Mouse (Mus musculus) kidney, embryonic 14.5 days (tissue): ENCODE results near the gene Havcr1. TPM values are rescaled to one million over a fixed set of nuclear protein-coding genes. Genes with fewer than 3 reads are reported as not detected.
"Not testable (repeated sequence)": the region's sequence is repeated elsewhere in the genome, so short reads cannot be mapped to it uniquely, and the experiment has no call there.

Source experiments
- ATAC-seq: fragments of 200-750 bp; cut with Nextera tagmentation; 2 replicates; pipeline ENCODE4 v1.8.0; 2017; ENCODE audit warnings: moderate number of reproducible peaks, mild to moderate bottlenecking, moderate TSS enrichment, moderate library complexity; ENCODE audit not compliant: low FRiP score, low TSS enrichment
- H3K27ac ChIP-seq: fragments of 300-500 bp; sonication (generic); 2 replicates; pipeline ENCODE4 v1.5.1; 2014; ENCODE audit warnings: low read depth, mild to moderate bottlenecking, low read length, moderate library complexity, mixed read lengths
- H3K27me3 ChIP-seq: fragments of 300-500 bp; sonication (generic); 2 replicates; pipeline ENCODE4 v1.6.1; 2014; ENCODE audit warnings: mild to moderate bottlenecking, low read length; ENCODE audit not compliant: control insufficient read depth, insufficient read depth
- H3K36me3 ChIP-seq: fragments of 300-500 bp; sonication (generic); 2 replicates; pipeline ENCODE4 v1.6.1; 2014; ENCODE audit warnings: low read length, mixed read lengths; ENCODE audit not compliant: control insufficient read depth, insufficient read depth
- H3K4me1 ChIP-seq: fragments of 300-500 bp; sonication (generic); 2 replicates; pipeline ENCODE4 v1.6.1; 2014; ENCODE audit warnings: low read length, mixed read lengths; ENCODE audit not compliant: control insufficient read depth, insufficient read depth
- H3K4me2 ChIP-seq: fragments of 300-500 bp; sonication (generic); replicated peaks from 2 replicates; pipeline ENCODE4 v1.6.1; 2014; ENCODE audit warnings: low read depth, mild to moderate bottlenecking, low read length
- H3K4me3 ChIP-seq: fragments of 300-500 bp; sonication (generic); 2 replicates; pipeline ENCODE4 v1.5.1; 2014; ENCODE audit warnings: mild to moderate bottlenecking, low read length
- H3K9ac ChIP-seq: fragments of 300-500 bp; sonication (generic); 2 replicates; pipeline ENCODE4 v1.6.1; 2014; ENCODE audit warnings: low read depth, mild to moderate bottlenecking, low read length, moderate library complexity
- H3K9me3 ChIP-seq: fragments of 300-500 bp; sonication (generic); 2 replicates; pipeline ENCODE4 v1.6.1; 2016; ENCODE audit warnings: low read length; ENCODE audit not compliant: control insufficient read depth
- WGBS: fragments of 180-500 bp; shearing (Covaris S2); extraction: QIAGEN DNeasy Blood & Tissue Kit; methylation state at CpG from one replicate; pipeline ENCODE4 v1.1.7; 2014; 5-methylcytosine and 5-hydroxymethylcytosine counted together
- polyA plus RNA-seq: library from polyadenylated mRNA; unstranded; fragments of >200 nt; fragmentation: Nextera tagmentation; extraction: Ambion mirVana; gene quantifications from 2 replicates; pipeline ENCODE4 v1.2.1, GENCODE M21; 2014

Gene Havcr1
- 0.34 TPM in 1 of 2 replicates, not detected in the other for polyA plus RNA-seq

- not testable (repeated sequence) for H3K4me3 ChIP-seq, H3K4me2 ChIP-seq, H3K4me1 ChIP-seq, H3K36me3 ChIP-seq, H3K9ac ChIP-seq, H3K27me3 ChIP-seq, H3K9me3 ChIP-seq
- ATAC-seq: peak; percentile 63
- 0 out of 2 replicates have a peak within 1 kb of the TSS, but pooled peaks have one; percentile 42 for H3K27ac ChIP-seq
- 82% methylated on average over 1 of the region's 1 CpGs for WGBS
These were observed at the start of gene Havcr1 for GRCm38 (mm10) chr11:46735076-46735475. Gene Havcr1, plus strand, starts transcription at chr11:46735080.

GRCm38 (mm10) chr11:46690136-46690535 lies 44.7 kb upstream of the Havcr1 start:
- Histone ChIP-seq H3K36me3 (no peaks in the 10 kb centered on the region), H3K27me3 (no peaks in the 10 kb centered on the region), H3K9me3 (no peaks in the 10 kb centered on the region), H3K4me3 (no peak overlapping the region), H3K27ac (no peak overlapping the region), H3K4me1 (no peaks in the 10 kb centered on the region), H3K9ac (no peak overlapping the region), H3K4me2 (no peak overlapping the region)
- WGBS: 93% methylated on average over 2 of the region's 2 CpGs
- no peak for ATAC-seq

GRCm38 (mm10) chr11:46695849-46696248 lies 39.0 kb upstream of the Havcr1 start:
- not testable (repeated sequence) for H3K9ac ChIP-seq, H3K4me2 ChIP-seq, H3K4me1 ChIP-seq, H3K27ac ChIP-seq, H3K4me3 ChIP-seq, ATAC-seq, H3K36me3 ChIP-seq, H3K27me3 ChIP-seq, H3K9me3 ChIP-seq
- 78% methylated on average over 2 of the region's 2 CpGs for WGBS

GRCm38 (mm10) chr11:46697433-46698277 lies 37.2 kb upstream of the Havcr1 start:
- Histone ChIP-seq H3K4me1 (no peaks in the 10 kb centered on the region), H3K4me2 (no peak overlapping the region), H3K27ac (no peak overlapping the region), H3K4me3 (no peak overlapping the region), H3K9ac (no peak overlapping the region), H3K27me3 (no peaks in the 10 kb centered on the region), H3K36me3 (no peaks in the 10 kb centered on the region), H3K9me3 (no peaks in the 10 kb centered on the region)
- 84% methylated on average over 5 of the region's 5 CpGs for WGBS
- ATAC-seq: no peak

- Histone ChIP-seq H3K4me3 (no peak overlapping the region), H3K4me2 (no peak overlapping the region), H3K36me3 (no peaks in the 10 kb centered on the region), H3K27me3 (no peaks in the 10 kb centered on the region), H3K9me3 (no peaks in the 10 kb centered on the region), H3K27ac (no peak overlapping the region), H3K9ac (no peak overlapping the region), H3K4me1 (no peaks in the 10 kb centered on the region)
- 93% methylated on average over 6 of the region's 6 CpGs for WGBS
- no peak for ATAC-seq
These were observed 36.6 kb upstream of the Havcr1 start for GRCm38 (mm10) chr11:46698278-46698655.

GRCm38 (mm10) chr11:46698830-46699229 lies 36.0 kb upstream of the Havcr1 start:
- WGBS: 84% methylated on average over 5 of the region's 5 CpGs
- Histone ChIP-seq H3K36me3 (no peaks in the 10 kb centered on the region), H3K4me1 (no peaks in the 10 kb centered on the region), H3K27me3 (no peaks in the 10 kb centered on the region), H3K27ac (no peak overlapping the region), H3K9ac (no peak overlapping the region), H3K4me3 (no peak overlapping the region), H3K4me2 (no peak overlapping the region), H3K9me3 (no peaks in the 10 kb centered on the region)
- no peak for ATAC-seq

GRCm38 (mm10) chr11:46706664-46707356 lies 28.1 kb upstream of the Havcr1 start, which contains the start of gene Timd2:
Gene Timd2, minus strand, starts transcription at chr11:46707061.
- no peak for ATAC-seq
- H3K36me3 ChIP-seq: no peaks in the 10 kb centered on the region
- no peaks in the 10 kb centered on the region for H3K27me3 ChIP-seq
- no peaks in the 10 kb centered on the region for H3K9me3 ChIP-seq
- no peaks in the 10 kb centered on the region for H3K4me1 ChIP-seq
- no peak within 1 kb of the TSS for H3K4me3 ChIP-seq
- H3K27ac ChIP-seq: no peak within 1 kb of the TSS
- WGBS: 76% methylated on average over 6 of the region's 6 CpGs
- H3K9ac ChIP-seq: no peak within 1 kb of the TSS
- no peak within 1 kb of the TSS for H3K4me2 ChIP-seq

- WGBS: 84% methylated on average over 11 of the region's 11 CpGs
- no peak overlapping the region for H3K9ac ChIP-seq
- ATAC-seq: no peak
- H3K4me3 ChIP-seq: no peak overlapping the region
- H3K4me1 ChIP-seq: no peaks in the 10 kb centered on the region
- no peaks in the 10 kb centered on the region for H3K27me3 ChIP-seq
- no peaks in the 10 kb centered on the region for H3K36me3 ChIP-seq
- H3K4me2 ChIP-seq: no peak overlapping the region
- H3K9me3 ChIP-seq: no peaks in the 10 kb centered on the region
- no peak overlapping the region for H3K27ac ChIP-seq
These were observed 3.3 kb upstream of the Havcr1 start for GRCm38 (mm10) chr11:46731541-46732070.
